Mouse (Mus musculus): ENCODE data around the gene Ikbke.

DNA sequence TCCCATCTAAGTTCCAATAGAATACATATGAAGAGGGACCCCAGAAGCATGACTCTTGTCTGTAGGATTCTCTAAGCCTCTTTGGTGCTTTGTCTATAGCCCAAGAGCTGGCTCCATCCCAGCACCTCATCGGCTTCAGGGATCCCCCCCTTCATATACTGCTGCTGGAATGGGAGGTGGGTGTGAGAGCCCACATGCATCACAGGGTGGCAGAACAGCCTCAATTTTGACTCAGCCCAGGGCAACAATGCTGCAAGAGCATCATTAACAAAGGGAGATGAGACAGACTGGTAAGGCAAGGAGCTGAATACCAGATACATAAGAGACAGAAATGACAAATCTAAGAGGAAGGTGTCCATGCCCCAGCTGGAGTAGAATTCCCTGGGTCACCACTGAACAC lies 4.8 kb upstream of the Ikbke start:
- TF ChIP-seq HCFC1 (IDR thresholded peaks at IDR 0.05; ENCODE audit: borderline replicate concordance, insufficient read depth, low read length) (no peak), ZC3H11A (IDR thresholded peaks at IDR 0.05; ENCODE audit: borderline replicate concordance, low read depth, low read length) (no peak), MAFK (IDR thresholded peaks at IDR 0.05; ENCODE audit: insufficient read depth, low read depth, low read length) (no peak), ZNF384 (IDR thresholded peaks at IDR 0.05; ENCODE audit: low read depth, low read length) (no peak)
